Mouse (Mus musculus): ENCODE results near the gene E2f6. TPM values are rescaled to one million over a fixed set of nuclear protein-coding genes. Genes with fewer than 3 reads are reported as not detected.

E2f6 gene
- polyA plus RNA-seq, 1 experiment from 2014 or later, result 77.4 TPM

DNA sequence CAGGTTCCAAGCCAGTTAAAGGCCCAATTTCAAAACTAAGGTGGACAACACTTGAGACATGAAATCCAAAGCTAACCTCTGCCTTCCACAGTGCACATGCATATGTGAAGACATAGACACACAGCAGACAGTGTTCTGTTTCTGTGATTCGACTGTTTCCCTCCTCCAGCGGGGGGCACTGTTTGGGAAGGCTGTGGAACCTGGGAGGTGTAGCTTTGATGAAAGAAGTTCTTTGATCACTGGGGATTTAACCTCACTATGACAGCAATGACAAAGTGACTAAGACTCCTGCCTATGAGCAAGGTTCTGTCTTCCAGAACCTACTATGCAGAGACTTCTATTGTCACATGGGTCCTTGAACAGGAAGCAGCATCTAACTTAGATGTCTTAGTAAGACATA lies 19.0 kb downstream of the E2f6 start:
- Histone ChIP-seq H3K27me3 (ENCODE audit: control insufficient read depth, insufficient read depth, low read length) (no peaks in the 10 kb centered on the region), H3K4me3 (ENCODE audit: low read depth, low read length) (no peak overlapping the region), H3K36me3 (ENCODE audit: control insufficient read depth, insufficient read depth, low read length) (peaks cover 2% of the 10 kb centered on the region; the same call in 1 of the 2 replicates), H3K9ac (ENCODE audit: low read length) (no peak overlapping the region), H3K4me1 (replicated peaks; ENCODE audit: control insufficient read depth, insufficient read depth, low read length) (no peaks in the 10 kb centered on the region), H3K27ac (ENCODE audit: low read depth, low read length) (no peak overlapping the region), H3K9me3 (ENCODE audit: control insufficient read depth, low read length) (no peaks in the 10 kb centered on the region), H3K4me2 (ENCODE audit: low read depth, low read length, severe bottlenecking) (no peak overlapping the region)
- 78% methylated on average over 2 of the region's 2 CpGs for WGBS
- DNase-seq (ENCODE audit: low spot score) (no peak), ATAC-seq (replicated peaks; ENCODE audit: low FRiP score) (no peak)

DNA sequence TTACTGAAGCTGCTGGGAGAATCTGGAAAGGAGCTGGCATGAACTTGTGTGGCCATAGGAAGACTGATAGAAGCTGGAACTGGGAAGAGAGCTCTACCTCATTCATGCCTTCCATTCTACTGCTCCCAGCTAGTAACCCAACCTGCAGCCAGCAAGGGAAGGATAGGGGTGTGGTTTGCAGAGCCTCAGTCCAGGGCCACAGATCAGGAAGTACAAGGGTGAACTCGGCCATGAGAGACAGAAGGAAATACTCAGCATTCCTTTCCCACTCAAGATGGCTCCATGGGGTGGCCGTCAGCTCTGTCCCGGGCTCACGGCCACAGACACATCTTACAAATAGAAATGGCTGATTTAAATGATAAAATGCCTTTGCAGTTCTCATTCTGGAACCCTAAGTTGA lies 20.3 kb downstream of the E2f6 start:
- H3K9me3 ChIP-seq (ENCODE audit: control insufficient read depth, low read length), result no peaks in the 10 kb centered on the region
- H3K4me3 ChIP-seq (ENCODE audit: low read depth, low read length), result no peak overlapping the region
- no peak overlapping the region for H3K4me2 ChIP-seq (ENCODE audit: low read depth, low read length, severe bottlenecking)
- ATAC-seq (replicated peaks; ENCODE audit: low FRiP score), result no peak
- no peaks in the 10 kb centered on the region; the same call in 1 of the 2 replicates for H3K36me3 ChIP-seq (ENCODE audit: control insufficient read depth, insufficient read depth, low read length)
- no peak for DNase-seq (ENCODE audit: low spot score)
- H3K27ac ChIP-seq (ENCODE audit: low read depth, low read length), result no peak overlapping the region
- no peaks in the 10 kb centered on the region for H3K27me3 ChIP-seq (ENCODE audit: control insufficient read depth, insufficient read depth, low read length)
- no peaks in the 10 kb centered on the region for H3K4me1 ChIP-seq (replicated peaks; ENCODE audit: control insufficient read depth, insufficient read depth, low read length)
- WGBS, result 76% methylated on average over 4 of the region's 4 CpGs
- H3K9ac ChIP-seq (ENCODE audit: low read length), result no peak overlapping the region

DNA sequence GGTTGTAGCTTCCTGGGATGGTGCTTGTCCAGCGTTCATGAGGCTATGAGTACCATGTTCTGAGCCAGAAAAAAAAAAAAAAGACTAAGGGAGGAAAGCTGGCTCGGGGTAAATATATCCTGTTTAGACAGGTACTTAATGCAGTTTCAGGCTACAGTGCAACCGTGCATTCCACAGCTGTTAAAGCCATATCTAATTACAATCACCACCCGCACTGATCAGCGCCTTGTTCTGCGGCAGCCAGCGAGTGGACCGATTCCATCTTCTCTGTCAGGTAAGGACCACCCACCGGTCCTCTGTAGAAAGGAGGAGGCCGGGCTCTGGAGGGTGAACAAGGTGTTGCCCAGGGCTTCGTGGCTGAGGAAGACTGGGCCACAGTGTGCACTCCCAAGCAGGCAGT lies 23.9 kb downstream of the E2f6 start:
- Histone ChIP-seq H3K9ac (ENCODE audit: low read length) (no peak overlapping the region), H3K36me3 (ENCODE audit: control insufficient read depth, insufficient read depth, low read length) (no peaks in the 10 kb centered on the region), H3K27me3 (ENCODE audit: control insufficient read depth, insufficient read depth, low read length) (no peaks in the 10 kb centered on the region), H3K4me1 (replicated peaks; ENCODE audit: control insufficient read depth, insufficient read depth, low read length) (no peaks in the 10 kb centered on the region), H3K4me3 (ENCODE audit: low read depth, low read length) (no peak overlapping the region), H3K4me2 (ENCODE audit: low read depth, low read length, severe bottlenecking) (no peak overlapping the region), H3K27ac (ENCODE audit: low read depth, low read length) (no peak overlapping the region), H3K9me3 (ENCODE audit: control insufficient read depth, low read length) (no peaks in the 10 kb centered on the region; the same call in 1 of the 2 replicates)
- DNase-seq (ENCODE audit: low spot score) (no peak), ATAC-seq (replicated peaks; ENCODE audit: low FRiP score) (no peak)
- WGBS, result 82% methylated on average over 11 of the region's 11 CpGs

DNA sequence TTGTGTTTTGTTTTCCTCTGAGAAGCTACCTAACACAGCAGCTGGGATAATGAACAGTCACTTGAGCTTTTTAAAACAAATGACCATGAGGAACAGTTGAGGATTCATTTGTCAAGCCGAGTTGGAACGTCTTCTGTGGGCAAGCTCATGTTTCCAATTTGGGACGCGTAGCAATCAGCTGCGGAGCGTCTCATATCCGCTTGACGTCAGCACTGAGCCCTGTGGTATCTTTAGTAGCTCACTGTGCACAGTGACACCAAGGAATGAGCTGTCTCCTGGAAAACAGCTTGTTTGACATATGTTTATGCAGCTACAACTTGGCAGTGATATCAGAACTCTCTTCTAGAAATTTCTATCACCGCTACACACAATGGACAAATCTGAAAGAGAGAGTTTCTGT lies 25.4 kb downstream of the E2f6 start:
- no peaks in the 10 kb centered on the region for H3K27me3 ChIP-seq (ENCODE audit: control insufficient read depth, insufficient read depth, low read length)

DNA sequence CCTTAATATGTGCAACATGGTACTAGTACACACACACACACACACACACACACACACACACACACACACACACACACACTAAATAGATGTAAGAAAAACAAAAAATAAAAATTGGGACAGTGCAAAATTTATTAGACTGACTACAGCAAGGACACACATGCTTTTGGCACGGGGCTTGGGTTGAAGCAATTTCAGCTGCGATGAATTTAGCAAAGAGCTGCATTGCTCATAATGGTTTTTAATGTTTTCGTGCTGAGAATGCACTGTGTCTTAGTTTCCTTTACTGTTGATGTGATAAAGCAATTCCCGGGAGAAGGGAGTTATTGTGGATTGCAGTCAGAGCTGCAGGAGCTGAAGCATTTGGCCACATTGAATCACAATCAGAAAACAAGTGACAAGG lies 27.0 kb downstream of the E2f6 start:
- Histone ChIP-seq H3K9me3 (ENCODE audit: control insufficient read depth, low read length) (no peaks in the 10 kb centered on the region; the same call in 1 of the 2 replicates), H3K27me3 (ENCODE audit: control insufficient read depth, insufficient read depth, low read length) (no peaks in the 10 kb centered on the region), H3K4me3 (ENCODE audit: low read depth, low read length) (no peak overlapping the region), H3K4me2 (ENCODE audit: low read depth, low read length, severe bottlenecking) (no peak overlapping the region), H3K36me3 (ENCODE audit: control insufficient read depth, insufficient read depth, low read length) (no peaks in the 10 kb centered on the region), H3K9ac (ENCODE audit: low read length) (no peak overlapping the region), H3K4me1 (replicated peaks; ENCODE audit: control insufficient read depth, insufficient read depth, low read length) (no peaks in the 10 kb centered on the region), H3K27ac (ENCODE audit: low read depth, low read length) (no peak overlapping the region)
- no peak for ATAC-seq (replicated peaks; ENCODE audit: low FRiP score)
- 91% methylated on average over 4 of the region's 4 CpGs for WGBS
- DNase-seq (ENCODE audit: low spot score), result no peak

More for the DNA sequence above, 25.4 kb downstream of the E2f6 start:
- H3K4me3 ChIP-seq (ENCODE audit: low read depth, low read length), result no peak overlapping the region
- no peak for DNase-seq (ENCODE audit: low spot score)
- 75% methylated on average over 9 of the region's 9 CpGs for WGBS
- H3K9me3 ChIP-seq (ENCODE audit: control insufficient read depth, low read length), result no peaks in the 10 kb centered on the region; the same call in 1 of the 2 replicates
- no peak overlapping the region for H3K4me2 ChIP-seq (ENCODE audit: low read depth, low read length, severe bottlenecking)
- no peak overlapping the region for H3K27ac ChIP-seq (ENCODE audit: low read depth, low read length)
- ATAC-seq (replicated peaks; ENCODE audit: low FRiP score), result no peak
- H3K9ac ChIP-seq (ENCODE audit: low read length), result no peak overlapping the region
- H3K36me3 ChIP-seq (ENCODE audit: control insufficient read depth, insufficient read depth, low read length), result no peaks in the 10 kb centered on the region
- H3K4me1 ChIP-seq (replicated peaks; ENCODE audit: control insufficient read depth, insufficient read depth, low read length), result no peaks in the 10 kb centered on the region

DNA sequence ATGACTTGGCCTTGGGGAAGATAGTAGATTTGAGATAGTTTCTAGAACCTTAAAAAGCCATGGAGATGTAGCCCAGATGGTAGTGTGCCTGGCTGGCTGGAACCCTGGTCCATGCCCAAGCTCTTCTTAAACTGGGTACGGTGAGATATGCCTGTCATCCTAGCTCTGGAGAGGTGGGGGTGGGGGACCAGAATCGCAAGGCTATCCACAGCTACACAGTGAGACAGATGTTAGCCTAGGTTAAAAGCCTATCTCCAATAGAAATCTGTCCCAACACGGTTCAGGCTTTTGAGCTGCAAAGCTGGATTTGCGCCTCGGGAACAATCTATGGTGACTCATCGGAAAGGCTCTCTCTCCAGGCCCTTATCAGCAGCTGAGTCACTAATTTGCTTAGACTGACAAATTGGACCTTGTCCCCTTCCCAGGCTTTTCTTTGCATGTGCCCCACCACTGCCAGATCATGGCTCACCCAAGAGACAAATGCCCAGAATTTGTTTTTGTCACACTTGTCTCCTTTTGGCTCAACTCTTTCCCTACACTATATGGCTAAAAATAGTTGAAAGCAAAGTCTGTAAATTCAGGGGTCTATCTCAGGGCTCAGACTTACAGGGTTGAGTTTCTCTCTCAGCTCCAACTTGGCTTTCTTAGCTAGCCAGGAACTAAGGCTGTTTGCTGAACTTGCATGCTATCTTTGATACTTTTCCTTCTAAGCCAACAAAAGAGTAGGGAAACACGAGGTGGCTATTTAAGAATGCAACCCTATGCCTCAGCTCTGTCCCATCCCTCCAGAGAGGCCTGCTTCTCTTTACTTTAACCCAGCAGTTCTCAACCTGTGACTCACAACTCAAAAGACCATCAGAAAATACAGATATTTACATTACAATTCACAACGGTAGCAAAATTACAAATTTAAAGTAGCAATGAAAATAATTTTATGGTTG lies 30.3 kb downstream of the E2f6 start:
- no peak overlapping the region for H3K9ac ChIP-seq (ENCODE audit: low read length)
- H3K4me3 ChIP-seq (ENCODE audit: low read depth, low read length), result no peak overlapping the region
- H3K9me3 ChIP-seq (ENCODE audit: control insufficient read depth, low read length), result no peaks in the 10 kb centered on the region; the same call in 1 of the 2 replicates
- no peak overlapping the region for H3K4me2 ChIP-seq (ENCODE audit: low read depth, low read length, severe bottlenecking)
- no peak overlapping the region for H3K27ac ChIP-seq (ENCODE audit: low read depth, low read length)
- no peak for DNase-seq (ENCODE audit: low spot score)
- H3K4me1 ChIP-seq (replicated peaks; ENCODE audit: control insufficient read depth, insufficient read depth, low read length), result no peaks in the 10 kb centered on the region
- H3K27me3 ChIP-seq (ENCODE audit: control insufficient read depth, insufficient read depth, low read length), result no peaks in the 10 kb centered on the region
- 85% methylated on average over 8 of the region's 8 CpGs for WGBS
- no peak for ATAC-seq (replicated peaks; ENCODE audit: low FRiP score)
- H3K36me3 ChIP-seq (ENCODE audit: control insufficient read depth, insufficient read depth, low read length), result no peaks in the 10 kb centered on the region

DNA sequence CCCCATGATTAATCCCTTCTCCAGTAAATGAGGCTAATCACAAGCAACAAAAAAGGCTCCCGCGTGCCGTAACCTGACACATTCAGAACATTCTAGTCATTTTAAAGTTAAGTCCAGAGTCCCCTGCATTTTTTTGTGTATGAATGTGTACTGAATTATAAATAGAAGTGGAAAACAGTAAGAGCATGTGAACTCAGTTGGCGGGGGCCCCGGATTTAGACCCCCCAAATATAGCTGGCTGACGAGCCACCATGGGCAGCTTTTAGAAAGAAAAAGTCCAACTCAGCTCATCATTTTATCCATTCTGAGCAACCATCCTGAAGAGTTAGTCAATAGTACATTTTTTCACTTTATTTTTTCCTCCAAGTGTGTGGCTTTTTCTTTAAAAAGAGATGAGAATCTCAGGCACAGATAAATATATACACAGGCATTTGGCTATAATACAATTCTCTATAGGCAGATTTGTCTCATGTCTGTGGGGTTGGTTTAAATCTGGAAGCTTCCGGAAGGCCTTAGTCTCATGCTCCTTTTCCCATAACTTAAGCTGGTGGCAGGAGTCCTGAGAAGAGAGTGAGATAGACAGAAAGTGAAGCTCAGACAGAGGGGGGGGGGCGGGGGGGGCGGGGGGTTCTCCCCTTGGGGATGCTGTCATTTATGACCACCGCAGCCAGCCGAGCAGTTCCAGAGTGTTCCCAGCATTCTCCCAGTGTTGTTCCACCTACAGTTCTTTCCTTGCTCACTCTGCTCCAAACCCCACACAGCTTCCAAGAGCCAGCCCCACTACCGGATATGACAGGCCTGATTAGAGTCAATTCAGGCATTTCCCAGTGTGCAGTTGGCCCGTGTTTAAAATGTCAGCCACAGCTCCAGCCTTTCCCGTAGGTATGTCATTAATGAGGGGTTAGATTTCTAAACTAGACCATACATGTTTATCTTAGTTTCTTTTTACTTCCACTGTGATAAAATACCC lies 34.1 kb downstream of the E2f6 start:
- no peaks in the 10 kb centered on the region for H3K27me3 ChIP-seq (ENCODE audit: control insufficient read depth, insufficient read depth, low read length)
- no peak for DNase-seq (ENCODE audit: low spot score)
- H3K4me2 ChIP-seq (ENCODE audit: low read depth, low read length, severe bottlenecking), result no peak overlapping the region
- H3K36me3 ChIP-seq (ENCODE audit: control insufficient read depth, insufficient read depth, low read length), result no peaks in the 10 kb centered on the region
- no peak overlapping the region for H3K4me3 ChIP-seq (ENCODE audit: low read depth, low read length)
- H3K9me3 ChIP-seq (ENCODE audit: control insufficient read depth, low read length), result no peaks in the 10 kb centered on the region; the same call in 1 of the 2 replicates
- ATAC-seq (replicated peaks; ENCODE audit: low FRiP score), result no peak
- no peak overlapping the region for H3K9ac ChIP-seq (ENCODE audit: low read length)
- H3K4me1 ChIP-seq (replicated peaks; ENCODE audit: control insufficient read depth, insufficient read depth, low read length), result no peaks in the 10 kb centered on the region
- no peak overlapping the region for H3K27ac ChIP-seq (ENCODE audit: low read depth, low read length)
- WGBS, result 64% methylated on average over 14 of the region's 14 CpGs

DNA sequence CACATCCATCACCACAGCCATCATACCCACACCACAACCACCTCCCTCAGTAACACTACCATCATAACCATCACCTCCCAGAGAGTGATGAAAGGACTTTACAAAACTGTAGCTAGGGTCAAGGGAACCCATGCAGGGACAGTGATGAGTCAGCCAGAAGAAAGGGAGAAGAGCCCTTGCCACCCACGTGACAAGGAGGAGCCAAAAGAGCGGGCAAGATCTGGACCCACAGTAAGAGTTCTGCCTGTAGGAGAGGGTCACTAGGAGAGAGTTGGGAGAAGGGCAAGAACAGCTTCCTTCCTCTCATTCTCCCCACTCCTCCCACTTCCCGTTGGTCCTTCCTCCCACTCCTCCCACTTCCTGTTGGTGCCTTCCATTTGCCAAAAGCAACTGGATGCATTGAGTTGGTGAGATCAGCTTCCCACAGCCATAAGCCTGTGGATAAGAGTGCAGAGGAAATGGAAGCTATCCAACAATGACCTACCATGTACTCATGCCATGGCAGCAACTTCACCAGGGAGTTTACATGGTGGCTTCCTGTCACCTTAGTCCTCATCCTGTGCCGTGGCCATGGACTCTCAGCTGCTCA lies 36.5 kb downstream of the E2f6 start:
- H3K27ac ChIP-seq (ENCODE audit: low read depth, low read length), result no peak overlapping the region
- ATAC-seq (replicated peaks; ENCODE audit: low FRiP score) (no peak), DNase-seq (ENCODE audit: low spot score) (no peak)
- no peak overlapping the region for H3K9ac ChIP-seq (ENCODE audit: low read length)
- WGBS, result 89% methylated on average over 4 of the region's 4 CpGs
- H3K4me2 ChIP-seq (ENCODE audit: low read depth, low read length, severe bottlenecking), result no peak overlapping the region
- no peaks in the 10 kb centered on the region; the same call in 1 of the 2 replicates for H3K9me3 ChIP-seq (ENCODE audit: control insufficient read depth, low read length)
- no peaks in the 10 kb centered on the region; the same call in 1 of the 2 replicates for H3K4me1 ChIP-seq (replicated peaks; ENCODE audit: control insufficient read depth, insufficient read depth, low read length)
- H3K4me3 ChIP-seq (ENCODE audit: low read depth, low read length), result no peak overlapping the region
- no peaks in the 10 kb centered on the region for H3K27me3 ChIP-seq (ENCODE audit: control insufficient read depth, insufficient read depth, low read length)
- no peaks in the 10 kb centered on the region for H3K36me3 ChIP-seq (ENCODE audit: control insufficient read depth, insufficient read depth, low read length)

Data from forebrain, embryonic 11.5 days (tissue).